Mouse (Mus musculus): ENCODE measurements around the gene Trim46.
"Not testable (repeated sequence)": the region's sequence is repeated elsewhere in the genome, so short reads cannot be mapped to it uniquely, and the experiment has no call there.

Gene Trim46

DNA sequence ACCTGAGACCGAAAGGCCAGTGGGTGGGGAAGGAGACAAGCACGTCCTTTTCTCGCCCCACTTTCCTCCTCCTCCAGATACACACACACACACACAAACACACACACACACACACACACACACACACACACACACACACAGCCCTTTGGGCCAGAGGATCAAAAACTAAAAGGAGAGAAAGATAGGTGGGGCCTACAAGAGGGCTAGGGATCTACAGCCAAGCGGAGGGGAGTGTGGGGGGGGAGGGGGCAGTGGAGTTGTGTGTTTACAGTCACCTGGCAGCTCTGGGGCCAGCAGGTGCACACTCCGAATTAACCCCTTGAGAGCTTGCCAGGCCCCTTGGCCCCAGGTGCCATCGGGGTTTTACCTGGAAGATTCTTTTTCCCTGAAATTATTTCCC is 13.5 kb downstream of the Trim46 start:
- no peak for DNase-seq (ENCODE audit: low spot score)

DNA sequence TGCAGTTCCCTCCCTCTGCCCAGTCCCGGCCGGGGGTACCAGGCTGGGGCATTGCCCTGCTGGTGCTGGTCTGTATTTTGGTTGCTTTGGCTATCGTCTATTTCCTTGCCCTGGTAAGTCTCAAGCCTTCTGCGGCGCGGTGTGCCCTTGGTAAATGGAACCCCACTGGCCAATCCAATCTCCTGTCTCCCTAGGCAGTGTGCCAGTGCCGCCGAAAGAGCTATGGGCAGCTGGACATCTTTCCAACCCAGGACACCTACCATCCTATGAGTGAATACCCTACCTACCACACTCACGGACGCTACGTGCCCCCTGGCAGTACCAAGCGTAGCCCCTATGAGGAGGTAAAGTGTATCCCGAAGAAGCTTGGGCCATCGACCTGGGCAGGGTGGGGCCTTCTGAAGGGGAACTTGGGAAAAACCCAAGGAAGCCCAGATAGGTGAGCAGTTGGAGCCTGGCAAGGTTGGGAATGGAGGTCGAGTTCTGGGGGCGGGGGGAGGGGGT is 14.3 kb downstream of the Trim46 start:
- DNase-seq (ENCODE audit: low spot score) = no peak

- no peak for DNase-seq (ENCODE audit: low spot score)
Measured at GRCm38 (mm10) chr3:89231345-89231744, 14.8 kb downstream of the Trim46 start.

DNA sequence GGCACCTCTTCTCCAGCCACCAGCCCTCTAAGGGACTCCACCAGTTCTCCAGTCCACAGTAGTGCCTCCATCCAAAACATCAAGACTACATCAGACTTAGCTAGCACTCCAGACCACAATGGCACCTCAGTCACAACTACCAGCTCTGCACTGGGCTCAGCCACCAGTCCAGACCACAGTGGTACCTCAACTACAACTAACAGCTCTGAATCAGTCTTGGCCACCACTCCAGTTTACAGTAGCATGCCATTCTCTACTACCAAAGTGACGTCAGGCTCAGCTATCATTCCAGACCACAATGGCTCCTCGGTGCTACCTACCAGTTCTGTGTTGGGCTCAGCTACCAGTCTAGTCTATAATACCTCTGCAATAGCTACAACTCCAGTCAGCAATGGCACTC is 15.5 kb downstream of the Trim46 start:
- no peak for DNase-seq (ENCODE audit: low spot score)

DNA sequence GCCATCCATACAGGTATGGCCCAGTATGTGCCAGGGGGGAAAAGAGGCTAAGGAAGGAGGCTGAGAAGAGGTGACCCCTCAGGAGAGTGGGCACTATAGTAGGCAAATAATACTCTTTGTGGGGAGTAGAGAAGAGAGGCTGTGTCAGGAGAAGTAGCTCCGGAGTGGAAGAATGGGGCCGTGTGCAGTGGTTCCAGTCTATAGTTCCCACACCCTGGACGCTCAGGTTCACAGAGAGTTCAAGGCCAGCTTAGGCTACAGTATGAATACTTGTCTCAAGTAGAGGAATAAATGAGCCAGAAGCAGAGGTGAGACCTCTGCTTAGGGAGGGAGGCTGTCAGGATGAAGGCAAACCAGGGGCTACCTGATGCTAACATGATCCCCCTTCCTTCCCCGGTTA is 16.8 kb downstream of the Trim46 start:
- no peak for DNase-seq (ENCODE audit: low spot score)

DNA sequence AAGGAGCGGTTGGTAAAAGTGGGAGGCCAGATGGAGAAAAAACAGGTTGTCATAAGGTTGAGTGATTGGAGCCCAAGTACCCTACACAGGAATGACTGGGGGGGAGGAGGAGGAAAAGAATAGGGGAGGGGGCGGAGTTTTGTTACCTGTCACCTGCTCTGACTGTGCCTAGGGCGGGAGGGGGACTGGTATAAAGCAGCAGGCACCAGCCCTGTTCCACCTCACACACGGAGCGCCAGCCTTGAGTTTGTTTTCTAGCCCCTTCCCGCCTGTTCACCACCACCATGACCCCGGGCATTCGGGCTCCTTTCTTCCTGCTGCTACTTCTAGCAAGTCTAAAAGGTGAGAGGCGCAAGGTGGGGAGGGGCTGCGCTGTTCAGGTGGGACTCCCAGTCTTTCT is 17.3 kb downstream of the Trim46 start, which contains the start of gene Muc1:
Gene Muc1, plus strand, starts transcription at position 222 of the 400 bp plus-strand sequence.
- DNase-seq (ENCODE audit: low spot score) = no peak

DNA sequence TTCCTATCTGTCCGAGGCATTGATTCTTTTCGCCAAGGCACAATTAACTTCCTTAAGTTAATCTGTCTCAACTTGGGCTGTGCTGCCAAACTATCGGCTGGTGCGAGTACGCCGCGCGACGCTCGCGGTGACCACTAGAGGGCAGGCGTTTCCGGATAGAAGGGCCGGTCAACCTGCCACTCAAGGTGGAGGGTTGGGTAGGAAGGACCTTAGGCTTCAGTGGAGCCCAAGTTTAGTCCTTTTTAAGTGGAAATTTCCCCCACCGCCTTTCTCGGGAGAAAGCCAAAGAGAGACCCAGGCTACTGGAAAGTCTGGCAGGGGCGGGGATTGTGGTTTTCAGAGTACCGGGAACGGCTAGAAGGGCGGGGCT is 17.9 kb downstream of the Trim46 start:
- peak; percentile 75 for DNase-seq (ENCODE audit: low spot score)

DNA sequence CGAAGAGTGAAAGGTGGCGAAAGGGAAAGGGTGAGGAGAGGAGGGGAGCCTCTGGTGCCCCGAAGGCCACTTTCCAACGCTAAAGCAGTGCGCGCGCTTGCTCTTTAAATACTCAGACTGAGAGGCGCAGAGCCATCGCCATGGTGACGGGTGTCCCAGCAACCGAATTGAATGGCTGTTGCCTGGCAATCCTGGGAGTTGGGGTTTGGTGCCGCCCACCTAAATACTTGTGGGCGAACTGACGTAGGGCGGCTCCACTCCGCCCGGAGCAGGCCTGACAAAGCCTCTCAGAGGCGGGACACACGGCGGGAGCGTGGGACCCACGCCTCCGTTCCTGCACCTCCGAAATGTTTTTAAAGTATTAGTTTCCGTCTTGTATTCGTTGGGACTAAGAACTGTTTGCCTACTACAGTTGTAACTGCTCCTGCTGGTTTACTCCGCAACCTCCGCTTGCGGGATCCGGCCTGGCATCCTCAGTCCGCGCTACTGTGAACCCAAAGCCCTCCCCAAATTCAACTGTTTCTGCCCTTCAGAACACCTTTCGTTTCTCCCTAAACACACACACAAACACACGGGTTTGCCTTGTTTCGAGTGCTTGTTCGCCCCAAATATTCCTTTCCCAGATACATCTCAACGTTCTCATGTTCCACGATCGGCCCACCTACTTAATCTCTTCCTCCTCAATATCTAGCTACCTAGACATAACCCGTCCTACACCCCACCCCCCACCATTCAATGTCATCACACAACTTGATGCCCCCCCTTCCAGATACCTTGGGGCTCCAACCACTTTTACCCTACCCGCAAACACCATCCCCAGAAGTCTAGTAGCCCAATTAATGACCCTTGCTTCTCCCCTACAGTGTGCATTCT is 18.6 kb downstream of the Trim46 start:
- DNase-seq (ENCODE audit: low spot score) = peak; percentile 63

- no peak for DNase-seq (ENCODE audit: low spot score)
Measured at GRCm38 (mm10) chr3:89226900-89227299, 19.2 kb downstream of the Trim46 start, which contains the start of gene Mtx1. Gene Mtx1, minus strand, starts transcription at chr3:89227088.

- DNase-seq (ENCODE audit: low spot score) = no peak
Measured at GRCm38 (mm10) chr3:89226361-89226760, 19.7 kb downstream of the Trim46 start.

- DNase-seq (ENCODE audit: low spot score) = no peak
Measured at GRCm38 (mm10) chr3:89225918-89226317, 20.2 kb downstream of the Trim46 start.

- no peak for DNase-seq (ENCODE audit: low spot score)
Measured at GRCm38 (mm10) chr3:89225321-89225815, 20.7 kb downstream of the Trim46 start.

DNA sequence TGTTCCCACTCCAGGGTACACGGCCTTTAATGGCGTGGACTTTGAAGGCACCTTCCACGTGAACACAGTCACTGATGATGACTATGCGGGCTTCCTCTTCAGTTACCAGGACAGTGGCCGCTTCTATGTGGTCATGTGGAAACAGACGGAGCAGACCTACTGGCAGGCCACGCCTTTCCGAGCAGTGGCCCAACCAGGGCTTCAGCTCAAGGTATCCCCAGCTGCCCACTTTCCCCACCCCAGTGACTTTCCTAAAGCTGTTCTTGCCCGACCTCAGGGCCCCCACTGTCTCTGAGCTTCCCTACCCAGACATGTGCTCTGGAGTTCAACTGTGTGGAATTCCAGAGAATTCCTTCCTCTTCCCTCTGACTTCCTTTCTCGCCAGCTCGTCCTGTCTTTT is 21.3 kb downstream of the Trim46 start:
- DNase-seq (ENCODE audit: low spot score) = no peak

- DNase-seq (ENCODE audit: low spot score) = no peak
Measured at GRCm38 (mm10) chr3:89221167-89221566, 24.9 kb downstream of the Trim46 start.

DNA sequence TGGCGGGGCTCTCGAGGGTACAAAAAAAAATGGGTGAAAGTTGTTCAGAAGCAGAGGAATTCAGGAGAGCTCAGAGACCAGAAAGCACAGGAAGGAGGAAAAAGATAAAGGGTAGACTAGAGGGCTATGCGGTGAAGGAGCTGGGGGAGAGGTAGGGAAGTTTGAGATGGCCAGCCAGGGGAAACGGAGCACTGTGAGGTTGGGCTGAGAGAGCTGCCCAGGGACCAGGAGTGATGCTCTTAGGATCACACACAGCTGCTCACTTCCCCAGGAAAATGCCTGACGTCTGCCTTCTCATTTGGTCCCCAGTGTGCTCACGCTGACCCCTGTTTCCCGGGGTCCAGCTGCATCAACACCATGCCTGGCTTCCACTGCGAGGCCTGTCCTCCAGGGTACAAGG is 26.6 kb downstream of the Trim46 start:
- DNase-seq (ENCODE audit: low spot score) = no peak

GRCm38 (mm10) chr3:89218271-89218670 is 27.8 kb downstream of the Trim46 start:
- DNase-seq (ENCODE audit: low spot score) = no peak

GRCm38 (mm10) chr3:89216407-89216806 is 29.7 kb downstream of the Trim46 start:
- not testable (repeated sequence) for DNase-seq (ENCODE audit: low spot score)

GRCm38 (mm10) chr3:89215853-89216252 is 30.3 kb downstream of the Trim46 start:
- peak; percentile 88 for DNase-seq (ENCODE audit: low spot score)

GRCm38 (mm10) chr3:89214681-89215411 is 31.3 kb downstream of the Trim46 start, which contains the start of gene Thbs3:
Gene Thbs3, plus strand, starts transcription at chr3:89215180.
- DNase-seq (ENCODE audit: low spot score) = no peak

DNA sequence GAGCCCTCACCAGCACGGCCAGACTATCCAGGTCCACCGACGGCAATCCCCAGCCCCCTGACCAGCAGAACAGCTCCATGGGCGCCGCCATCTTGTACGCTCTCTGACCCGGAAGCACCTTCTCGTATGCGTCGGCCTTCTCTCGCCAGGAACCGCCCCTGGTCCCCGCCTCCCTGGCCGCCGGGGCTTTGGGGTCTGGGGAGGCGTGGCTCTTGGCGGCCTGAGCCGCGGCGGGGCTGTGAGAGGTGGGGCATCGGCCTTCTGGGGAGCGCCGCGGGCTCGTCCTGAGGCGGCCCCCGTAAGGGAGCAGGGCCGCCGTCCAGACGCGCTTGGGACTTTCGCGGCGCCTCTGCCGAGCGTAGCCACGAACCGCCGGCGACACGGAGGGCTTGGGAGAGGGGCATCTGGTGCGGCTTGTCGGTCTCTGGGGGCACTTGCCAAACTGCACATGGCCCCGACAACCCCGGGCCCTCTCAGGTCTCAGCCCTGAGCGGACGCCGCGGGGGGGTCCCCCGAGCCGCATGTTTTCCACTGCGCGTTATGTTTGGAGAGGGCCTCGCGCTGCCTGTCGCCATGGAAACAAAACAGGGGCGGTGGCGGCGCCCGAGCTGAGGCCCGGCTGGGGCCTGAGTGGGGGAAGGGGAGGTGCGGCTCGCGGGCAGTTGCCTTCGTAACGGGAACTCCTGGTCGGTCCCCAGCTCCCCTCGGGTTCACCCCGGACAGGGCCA is 32.1 kb downstream of the Trim46 start:
- DNase-seq (ENCODE audit: low spot score) = peak; percentile 85

DNA sequence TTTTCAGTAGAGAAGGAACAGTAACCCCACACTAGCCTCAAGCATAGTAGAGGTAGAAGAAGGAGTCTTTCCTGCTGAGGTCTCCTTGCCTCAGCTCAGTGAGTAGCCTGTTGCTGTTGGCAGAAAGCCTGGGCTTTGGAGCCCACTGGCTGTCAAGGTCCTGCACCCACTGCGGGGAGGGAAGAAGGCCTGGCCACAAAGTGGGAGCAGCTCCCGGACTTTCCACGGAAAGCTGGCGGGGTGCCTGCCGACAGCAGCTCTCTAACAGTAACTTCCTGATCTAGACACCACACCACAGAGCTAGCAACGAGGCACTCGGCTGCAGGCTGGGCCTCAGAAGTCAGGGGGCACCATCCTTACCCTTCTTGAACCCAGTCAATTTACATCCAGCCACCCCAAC is 35.4 kb downstream of the Trim46 start:
- no peak for DNase-seq (ENCODE audit: low spot score)

DNA sequence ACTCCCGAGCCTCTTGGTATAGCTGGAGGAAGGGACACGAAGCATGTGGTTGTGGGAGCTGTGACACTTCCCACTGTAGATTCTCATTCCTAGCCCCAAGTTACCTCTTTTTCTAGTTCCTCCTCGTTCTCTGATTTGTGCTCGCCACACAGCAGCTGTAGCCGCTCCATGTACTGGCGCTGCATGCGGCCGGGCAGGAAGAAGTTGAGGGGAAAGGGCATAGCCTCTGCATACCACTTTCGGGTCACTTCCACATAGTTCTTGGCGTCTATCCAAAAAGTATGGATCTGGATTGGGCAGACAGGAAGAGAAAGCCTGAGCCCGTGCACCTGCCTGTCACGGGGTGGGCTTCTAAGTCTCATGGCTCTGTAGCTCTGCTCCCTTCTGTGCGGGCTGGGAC is 35.9 kb downstream of the Trim46 start:
- no peak for DNase-seq (ENCODE audit: low spot score)

Measured in c-Kit-positive CD71-positive TER-119-positive erythroid progenitor cells, embryonic 14.5 days (primary cell).